Mouse (Mus musculus) common myeloid progenitor, adult 5-6 weeks (primary cell): ENCODE measurements around the gene Gm17657. TPM values are rescaled to one million over a fixed set of nuclear protein-coding genes. Genes with fewer than 3 reads are reported as not detected.
"Not testable (repeated sequence)": the region's sequence is repeated elsewhere in the genome, so short reads cannot be mapped to it uniquely, and the experiment has no call there.

ENCODE experiments used
- ATAC-seq: replicated peaks from 2 replicates; pipeline ENCODE4 v1.8.0; 2016; ENCODE audit warnings: low read depth, mild to moderate bottlenecking, moderate TSS enrichment, inconsistent platforms; ENCODE audit not compliant: poor library complexity, severe bottlenecking
- total RNA-seq: library from RNA; stranded (forward); fragments of 200-1000, 187-1606 nt; gene quantifications from 2 replicates; pipeline ENCODE4 v1.2.3, GENCODE M21; 2017

Gene Gm17657
- total RNA-seq, 1 experiment from 2014 or later, result not detected

DNA sequence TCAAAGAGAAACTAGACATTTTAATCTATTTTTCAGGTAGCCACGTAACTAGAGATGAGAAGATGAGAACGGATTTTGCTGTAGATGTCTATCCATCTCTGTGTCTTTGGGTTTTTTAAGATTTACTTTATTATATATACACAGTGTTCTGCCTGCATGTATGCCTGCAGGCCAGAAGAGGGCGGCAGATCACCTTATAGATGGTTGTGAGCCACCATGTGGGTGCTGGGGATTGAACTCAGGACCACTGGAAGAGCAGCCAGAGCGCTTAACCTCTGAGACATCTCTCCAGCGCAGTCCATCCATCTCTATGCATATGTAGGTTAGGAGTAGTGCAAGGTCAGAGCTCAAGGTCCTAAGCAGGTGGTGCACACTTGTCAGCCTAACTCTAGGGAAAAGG is 45.7 kb downstream of the Gm17657 start:
- no peak for ATAC-seq

DNA sequence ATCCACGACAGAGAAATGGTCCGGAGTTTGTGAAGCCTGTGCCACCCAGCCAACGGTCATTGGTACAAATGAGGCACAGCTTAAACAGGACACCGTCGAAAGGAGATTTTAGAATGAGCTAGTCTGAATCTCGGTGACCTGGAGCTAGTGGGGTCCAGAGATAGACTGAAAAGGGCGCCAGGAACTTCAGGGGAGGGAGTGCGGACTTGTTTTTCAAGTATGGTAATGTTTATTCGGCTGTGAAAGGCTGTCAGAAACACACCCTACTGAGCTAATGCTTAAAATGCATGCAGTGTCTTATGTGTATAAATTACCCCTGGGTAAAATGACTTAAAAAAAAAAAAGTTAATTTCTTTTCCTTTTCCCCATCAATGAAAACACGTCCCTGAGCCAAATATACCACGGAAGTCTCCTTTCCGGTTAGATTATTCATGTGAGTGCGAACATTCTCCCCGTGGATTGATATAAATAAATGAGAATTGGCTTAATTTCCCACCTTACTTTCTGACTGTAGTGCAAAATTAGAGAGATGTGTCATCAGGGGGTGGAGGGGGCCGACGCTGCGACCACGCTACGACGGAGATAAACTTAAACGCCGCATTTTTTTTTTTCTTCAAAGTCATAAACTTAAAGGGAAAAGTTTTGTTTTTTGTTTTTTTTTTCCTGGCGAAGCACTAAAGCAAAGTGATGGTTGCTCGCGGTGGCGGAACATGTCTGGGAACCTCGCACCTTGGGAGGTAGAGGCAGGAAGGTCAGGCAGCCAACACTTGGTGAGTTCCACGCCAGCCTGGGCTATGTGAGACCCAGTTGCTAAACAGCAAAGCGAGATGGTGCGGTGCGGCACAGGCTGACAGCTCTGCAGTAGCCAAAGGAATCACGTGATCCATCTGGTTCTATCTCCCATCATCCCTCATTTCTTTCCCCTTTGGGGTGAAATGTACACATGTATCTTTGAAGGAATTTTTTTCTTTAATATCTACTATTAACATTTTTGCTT is 46.5 kb downstream of the Gm17657 start:
- ATAC-seq, result 0 out of 2 replicates have a peak, but pooled peaks have one; percentile 7

DNA sequence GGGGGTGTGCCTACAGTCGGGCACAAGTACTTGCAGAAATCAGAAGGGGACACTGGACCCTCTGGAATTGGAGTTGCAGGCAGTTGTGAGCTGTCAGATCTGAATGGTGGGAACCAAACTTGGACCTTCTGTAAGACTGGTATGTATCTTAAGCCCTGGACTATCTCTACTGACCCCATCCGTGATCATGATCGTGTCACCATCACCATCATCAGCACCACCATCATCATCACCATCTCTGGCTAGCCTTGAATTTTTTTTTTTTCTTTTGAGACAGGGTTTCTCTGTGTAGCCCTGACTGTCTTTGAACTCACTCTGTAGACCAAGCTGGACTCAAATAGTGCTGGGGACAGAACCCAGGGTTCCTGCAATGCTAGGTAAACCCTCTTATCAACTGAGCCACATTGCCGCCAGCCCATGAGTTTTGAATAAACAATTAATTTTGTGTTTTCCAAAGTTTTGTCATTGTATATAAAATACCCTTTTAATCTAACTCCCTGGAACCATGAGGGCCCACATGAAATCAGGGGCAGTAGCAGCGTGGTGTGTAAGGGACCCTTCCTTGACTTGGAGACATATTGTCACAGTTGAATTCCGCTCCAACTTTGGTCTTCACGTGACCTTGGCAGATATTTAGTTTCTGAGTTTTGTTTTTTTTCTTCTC is 47.3 kb downstream of the Gm17657 start:
- no peak for ATAC-seq

DNA sequence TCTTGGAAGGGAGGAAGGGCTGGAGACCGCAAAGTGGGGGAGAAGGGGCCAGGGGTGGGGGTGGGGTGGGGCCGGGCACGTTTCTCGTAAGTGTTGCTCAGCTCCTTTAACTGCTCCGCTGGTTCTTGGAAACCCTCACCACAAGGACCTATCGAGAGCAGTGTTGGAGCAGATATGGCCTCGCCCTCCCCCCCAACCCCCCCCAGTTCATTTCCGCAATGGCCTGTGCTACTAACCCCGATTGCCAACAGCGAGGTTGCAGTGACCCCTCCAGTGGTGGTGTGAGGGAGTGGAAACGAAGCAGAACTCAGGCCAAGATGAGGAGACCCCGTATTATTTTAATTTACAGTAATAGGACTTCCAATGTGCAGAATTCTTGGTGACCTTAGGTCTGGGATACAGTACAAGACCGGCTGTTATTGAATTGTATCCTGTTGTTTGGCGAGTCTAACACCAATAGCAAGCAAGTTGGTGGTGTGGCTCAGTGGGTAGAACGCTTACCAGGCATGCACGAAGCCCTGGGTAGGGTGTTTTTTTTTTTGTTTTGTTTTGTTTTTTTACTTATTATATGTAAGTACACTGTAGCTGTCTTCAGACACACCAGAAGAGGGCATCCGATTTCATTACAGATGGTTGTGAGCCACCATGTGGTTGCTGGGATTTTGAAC is 48.5 kb downstream of the Gm17657 start:
- peak; percentile 57 for ATAC-seq

DNA sequence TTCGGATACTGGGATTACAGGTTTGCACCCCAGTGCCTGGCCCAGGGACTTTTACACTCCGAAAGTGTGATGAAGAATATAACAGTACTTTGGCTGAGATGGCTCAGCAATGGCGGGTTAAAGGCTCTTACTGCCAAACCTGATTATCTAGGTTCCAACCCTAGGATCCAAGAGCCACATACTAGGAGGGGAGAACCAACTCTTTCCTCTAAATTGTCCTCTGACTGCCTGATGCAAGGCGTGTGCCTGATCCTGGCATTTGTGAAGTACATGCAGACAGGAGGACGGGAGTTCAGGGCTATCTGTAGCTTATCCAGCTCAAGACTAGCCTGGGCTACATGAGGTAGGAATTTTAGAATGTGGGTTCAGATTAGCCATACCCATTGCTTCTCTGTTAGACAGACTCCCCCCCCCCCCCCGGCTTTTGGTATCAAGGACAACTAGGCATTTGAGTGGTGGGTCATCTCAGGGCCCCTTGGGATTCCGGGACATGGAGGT is 49.1 kb downstream of the Gm17657 start:
- ATAC-seq, result no peak

DNA sequence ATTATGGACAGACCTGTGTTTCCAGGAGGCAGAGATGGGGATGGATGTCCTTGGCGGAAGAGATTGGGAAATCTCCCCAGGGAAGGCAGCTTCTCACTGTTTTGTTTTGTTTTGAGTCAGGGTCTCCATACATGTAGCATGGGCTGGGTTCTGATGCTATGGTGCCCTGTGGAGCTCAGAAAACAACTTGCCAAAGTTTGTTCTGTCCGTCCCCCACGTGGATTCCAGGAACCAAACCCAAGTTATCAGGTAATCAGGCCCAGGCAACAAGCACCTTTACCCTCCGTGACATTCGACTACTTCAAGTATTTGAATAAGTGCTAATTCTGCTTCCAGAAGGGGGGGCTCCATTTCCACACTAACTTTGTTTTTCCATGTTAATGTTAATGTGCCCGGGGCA is 49.9 kb downstream of the Gm17657 start:
- no peak for ATAC-seq

DNA sequence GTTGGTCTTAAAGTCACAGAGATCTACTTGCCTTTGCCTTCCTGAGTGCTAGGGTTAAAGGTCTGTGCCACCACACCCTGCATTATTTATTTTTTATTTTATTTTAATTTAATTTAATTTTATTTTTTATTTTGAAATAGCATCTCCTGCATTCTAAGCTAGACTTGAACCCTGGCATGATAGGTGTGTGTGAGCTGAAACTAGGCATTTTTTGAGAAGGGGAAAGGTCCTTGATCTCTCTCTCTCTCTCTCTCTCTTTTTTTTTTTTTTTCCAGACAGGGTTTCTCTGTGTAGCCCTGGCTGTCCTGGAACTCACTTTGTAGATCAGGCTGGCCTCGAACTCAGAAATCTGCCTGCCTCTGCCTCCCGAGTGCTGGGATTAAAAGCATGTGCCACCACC is 50.5 kb downstream of the Gm17657 start:
- not testable (repeated sequence) for ATAC-seq

DNA sequence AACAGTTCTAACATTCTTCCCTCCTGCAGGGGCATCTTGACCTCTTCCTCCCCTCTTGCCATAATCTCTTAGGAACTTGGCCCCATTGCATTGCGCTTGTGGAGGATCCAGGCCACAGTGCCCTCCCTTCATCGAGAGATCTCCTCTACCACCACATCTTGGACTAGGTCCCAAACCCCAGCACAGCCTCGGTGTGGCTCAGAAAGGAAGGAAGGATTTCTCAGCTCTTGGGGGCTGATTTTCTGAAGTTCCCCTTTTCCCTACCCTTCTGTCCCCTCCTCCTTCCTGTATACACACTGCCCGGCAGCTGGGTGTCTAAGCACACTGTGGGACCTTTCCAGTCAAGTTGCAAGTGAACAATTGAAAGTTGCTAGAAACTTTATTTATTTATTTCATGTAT is 51.4 kb downstream of the Gm17657 start:
- ATAC-seq, result peak; percentile 72

DNA sequence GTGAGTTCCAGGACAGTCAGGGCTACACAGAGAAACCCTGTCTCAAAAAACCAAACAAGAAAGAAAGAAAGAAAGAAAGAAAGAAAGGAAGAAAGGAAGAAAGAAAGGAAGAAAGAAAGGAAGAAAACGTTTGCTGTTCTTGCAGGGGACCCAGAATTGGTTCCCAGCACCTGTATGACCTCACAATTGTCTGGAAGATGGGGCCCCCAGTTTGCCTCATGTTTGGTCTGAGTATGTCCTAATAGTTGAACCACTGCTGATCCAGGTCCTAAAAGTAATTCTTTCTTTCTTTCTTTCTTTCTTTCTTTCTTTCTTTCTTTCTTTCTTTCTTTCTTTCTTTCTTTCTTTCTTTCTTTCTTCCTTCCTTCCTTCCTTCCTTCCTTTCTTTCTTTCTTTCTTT is 52.0 kb downstream of the Gm17657 start:
- ATAC-seq, result not testable (repeated sequence)

DNA sequence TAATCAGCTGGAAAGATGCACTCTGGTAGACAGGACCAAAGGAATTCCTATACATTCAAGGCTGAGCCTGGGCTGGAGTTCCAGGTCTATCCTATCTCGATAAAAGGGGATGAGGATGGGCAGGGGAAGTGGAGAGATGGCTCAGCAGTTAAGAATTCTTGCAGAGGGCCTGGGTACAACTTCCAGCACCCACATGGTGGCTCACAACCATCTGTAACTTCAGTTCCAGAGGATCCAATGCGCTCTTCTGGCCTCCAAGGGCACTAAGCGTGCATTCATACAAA is 52.4 kb downstream of the Gm17657 start:
- no peak for ATAC-seq

DNA sequence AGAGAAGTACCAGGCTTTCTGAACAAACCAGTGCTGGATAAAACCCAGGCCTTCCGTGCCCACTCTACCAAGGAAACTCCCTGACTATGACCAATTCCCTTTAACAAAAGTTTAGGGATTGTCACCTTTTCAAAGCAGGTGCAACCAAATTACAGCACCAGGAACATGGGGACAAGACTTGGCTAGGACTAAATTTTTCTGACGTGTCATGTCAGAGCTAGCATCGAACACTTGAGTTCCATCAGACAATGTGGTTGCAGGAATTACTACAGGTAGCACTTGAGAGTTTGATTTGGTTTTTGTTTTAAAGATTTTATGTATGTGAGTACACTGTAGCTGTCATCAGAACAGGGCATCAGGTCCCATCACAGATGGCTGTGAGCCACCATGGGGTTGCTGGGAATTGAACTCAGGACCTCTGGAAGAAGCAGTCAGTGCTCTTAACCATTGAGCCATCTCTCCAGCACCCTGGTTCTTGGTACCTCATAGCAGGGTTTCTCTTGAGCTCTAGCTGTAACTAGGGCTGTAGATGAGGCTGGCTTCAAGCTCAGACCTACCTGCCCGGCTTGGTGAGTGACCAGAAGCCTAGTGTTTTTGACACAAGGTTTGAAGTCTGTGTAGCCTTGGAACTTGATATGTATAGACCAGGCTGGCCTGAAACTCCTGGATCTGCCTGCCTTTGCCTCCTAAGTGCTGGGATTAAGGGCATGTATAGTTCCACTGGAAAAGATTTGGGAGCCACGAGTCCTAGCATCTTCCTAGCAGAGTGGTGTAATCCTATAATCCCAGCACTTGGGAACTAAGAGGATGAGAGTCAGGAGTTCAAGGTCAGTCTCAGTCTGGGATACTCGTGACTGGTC is 53.0 kb downstream of the Gm17657 start:
- no peak for ATAC-seq

DNA sequence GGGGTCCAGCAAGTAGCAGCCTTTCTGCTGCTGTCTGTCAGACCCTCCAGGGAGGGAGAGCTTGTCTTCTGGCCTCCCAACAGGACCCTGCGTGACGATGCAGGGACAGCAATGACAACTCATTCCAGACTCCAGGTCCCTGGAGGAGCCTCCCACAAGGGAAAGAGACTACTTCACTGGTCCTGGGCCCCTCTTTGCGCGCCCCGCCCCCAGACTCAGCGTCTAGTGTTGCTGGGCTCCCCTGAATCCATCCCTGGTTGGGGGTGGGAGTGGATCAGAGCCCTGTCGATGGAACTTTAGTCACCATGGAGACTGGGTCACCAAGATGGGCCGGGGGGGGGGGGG is 54.7 kb downstream of the Gm17657 start:
- no peak for ATAC-seq

DNA sequence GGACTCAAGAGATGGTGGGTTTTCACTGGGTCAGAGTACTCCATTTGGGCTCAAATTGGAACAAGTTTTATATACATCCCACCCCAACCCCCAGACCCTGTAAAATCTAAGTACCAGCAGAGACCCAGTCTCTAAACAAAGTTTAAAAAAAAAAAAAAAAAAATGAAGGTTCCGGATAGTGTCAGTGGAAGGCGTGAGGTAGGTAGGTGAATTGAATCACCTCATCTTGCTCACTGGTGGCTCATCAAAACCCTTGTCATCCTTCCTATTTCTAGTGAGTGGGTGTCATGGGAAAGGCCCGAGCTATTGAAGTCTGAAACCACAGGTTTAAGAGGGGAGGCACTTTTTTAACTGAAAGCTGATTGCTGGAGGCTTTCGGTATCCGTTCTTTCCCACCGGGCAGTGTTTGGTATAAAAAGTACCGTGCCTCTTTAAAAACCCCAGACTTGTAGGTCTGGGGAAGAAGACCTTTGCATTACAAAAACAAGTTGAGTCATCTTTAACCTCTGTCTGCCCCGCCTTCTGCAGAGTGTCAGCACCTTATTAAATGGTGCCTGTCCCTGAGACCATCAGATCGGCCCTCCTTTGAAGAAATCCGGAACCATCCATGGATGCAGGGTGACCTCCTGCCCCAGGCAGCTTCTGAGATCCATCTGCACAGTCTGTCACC is 55.2 kb downstream of the Gm17657 start:
- ATAC-seq, result no peak

DNA sequence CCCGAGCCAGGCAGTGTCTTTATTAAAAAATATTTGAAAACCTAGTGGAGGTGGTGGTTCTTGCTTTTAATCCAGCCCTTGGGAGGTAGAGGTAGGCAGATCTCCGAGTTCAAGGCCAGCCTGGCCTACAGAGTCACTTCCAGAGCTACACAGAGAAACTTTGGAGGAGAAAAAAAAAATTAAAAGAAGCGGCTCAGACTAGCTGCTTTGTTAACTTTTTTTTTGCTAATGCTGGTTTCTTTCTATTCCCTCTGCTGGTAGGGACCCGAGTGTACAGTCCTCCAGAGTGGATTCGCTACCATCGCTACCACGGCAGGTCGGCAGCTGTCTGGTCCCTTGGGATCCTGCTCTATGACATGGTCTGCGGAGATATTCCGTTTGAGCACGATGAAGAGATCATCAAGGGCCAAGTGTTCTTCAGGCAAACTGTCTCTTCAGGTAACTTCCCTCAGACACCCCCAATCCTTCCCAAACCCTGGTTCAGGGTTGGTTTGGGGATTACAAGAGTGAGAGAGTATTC is 55.9 kb downstream of the Gm17657 start:
- ATAC-seq, result no peak

DNA sequence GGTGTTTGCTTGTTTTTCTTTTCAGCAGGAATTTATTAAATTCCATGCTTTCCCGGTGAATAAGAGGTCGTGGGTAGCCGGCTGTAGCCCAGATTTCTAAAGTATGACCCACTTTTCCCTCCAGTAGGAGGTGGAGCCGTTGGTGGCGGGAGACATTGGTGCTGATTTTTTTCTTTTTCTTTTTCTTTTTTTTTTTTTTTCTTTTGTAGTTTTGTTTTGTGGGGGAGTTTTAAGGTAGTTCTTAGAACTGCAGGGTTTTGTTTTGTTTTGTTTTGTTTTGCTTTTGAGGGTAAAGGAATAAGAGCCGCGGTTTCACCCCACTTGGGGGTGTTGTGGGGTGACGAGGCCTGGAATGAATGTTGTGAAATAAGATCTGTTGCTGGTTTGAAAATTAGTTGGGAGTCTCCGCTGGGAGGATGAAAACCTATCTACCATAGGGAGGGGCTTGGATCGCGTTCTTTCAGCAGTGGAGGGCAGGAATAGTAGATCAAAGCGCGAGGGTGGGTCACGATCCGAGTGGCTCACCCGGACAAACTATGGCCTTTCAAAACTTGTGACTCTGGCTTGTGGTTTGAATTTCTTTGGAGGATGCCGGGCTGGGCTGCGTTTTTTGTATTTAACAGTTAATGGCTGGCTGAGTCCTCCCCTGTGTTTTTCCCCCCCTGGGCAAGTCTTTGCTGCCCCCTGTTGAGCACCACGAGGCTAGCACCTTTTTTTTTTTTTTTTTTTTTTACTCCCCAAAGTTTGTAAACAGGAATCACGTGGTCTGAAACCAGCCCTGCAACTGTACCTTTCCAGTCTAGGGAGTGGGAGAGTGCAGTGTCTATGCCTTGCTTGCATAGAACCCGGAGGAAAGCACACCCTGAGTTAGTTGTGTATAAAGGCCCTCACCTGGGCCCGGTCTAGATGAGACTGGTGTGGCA is 56.9 kb downstream of the Gm17657 start:
- peak; percentile 30 for ATAC-seq

DNA sequence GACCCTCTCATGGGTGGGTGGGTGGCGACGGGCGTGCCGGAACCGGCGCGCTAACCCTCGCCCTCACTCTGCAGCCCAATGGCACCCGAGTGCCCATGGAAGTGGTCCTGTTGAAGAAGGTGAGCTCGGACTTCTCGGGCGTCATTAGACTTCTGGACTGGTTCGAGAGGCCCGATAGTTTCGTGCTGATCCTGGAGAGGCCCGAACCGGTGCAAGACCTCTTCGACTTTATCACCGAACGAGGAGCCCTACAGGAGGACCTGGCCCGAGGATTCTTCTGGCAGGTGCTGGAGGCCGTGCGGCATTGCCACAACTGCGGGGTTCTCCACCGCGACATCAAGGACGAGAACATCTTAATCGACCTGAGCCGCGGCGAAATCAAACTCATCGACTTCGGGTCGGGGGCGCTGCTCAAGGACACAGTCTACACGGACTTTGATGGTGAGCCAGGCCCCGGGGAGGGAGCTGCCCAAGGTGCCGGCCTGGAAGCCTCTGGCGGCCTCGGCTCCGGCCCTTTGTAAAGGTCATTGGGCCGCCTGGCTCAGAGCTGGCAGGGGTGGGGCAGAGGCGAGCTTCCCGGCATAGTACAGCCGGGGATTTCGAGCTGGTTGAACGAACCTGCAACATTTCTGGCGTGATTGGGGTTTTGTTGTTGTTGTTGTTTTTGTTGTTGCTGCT is 57.7 kb downstream of the Gm17657 start:
- ATAC-seq, result no peak

DNA sequence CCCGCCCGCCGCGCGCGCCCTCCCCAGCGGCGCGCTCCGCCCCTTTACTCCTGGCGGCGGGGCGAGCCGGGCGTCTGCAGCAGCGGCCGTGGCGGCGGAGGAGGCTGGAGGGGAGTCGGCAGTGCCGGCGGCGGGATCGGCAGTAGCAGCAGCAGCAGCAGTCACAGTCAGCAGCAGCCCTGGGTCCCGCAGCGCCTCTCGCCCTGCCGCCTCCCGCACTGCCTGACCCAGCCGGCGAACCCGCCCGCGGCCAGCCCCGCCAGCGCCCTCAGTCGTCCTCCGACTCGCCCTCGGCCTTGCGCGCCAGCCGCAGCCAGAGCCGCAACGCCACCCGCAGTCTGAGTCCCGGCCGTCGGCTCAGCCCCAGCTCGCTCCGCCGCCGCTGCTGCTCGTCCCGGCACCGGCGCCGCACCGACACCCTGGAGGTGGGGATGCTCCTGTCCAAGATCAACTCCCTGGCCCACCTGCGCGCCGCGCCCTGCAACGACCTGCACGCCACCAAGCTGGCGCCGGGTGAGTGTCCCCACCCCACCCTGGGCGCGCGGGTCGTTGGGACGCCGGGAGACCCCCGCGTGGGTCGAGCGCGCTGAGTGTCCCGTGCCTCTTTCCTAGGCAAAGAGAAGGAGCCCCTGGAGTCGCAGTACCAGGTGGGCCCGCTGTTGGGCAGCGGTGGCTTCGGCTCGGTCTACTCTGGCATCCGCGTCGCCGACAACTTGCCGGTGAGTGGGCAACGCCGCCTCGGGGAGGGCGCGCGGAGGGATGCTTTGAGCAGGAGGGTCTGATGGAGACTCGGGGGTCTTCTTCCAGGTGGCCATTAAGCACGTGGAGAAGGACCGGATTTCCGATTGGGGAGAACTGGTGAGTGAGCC is 58.5 kb downstream of the Gm17657 start, which contains the start of gene Pim1:
Gene Pim1 (plus strand): TSS at position 41 of the 869 bp plus-strand sequence.
- ATAC-seq, result peak; percentile 20
